Mouse (Mus musculus): ENCODE data around the gene Hcn1. TPM values are rescaled to one million over a fixed set of nuclear protein-coding genes. Genes with fewer than 3 reads are reported as not detected.

The Hcn1 gene
- polyA plus RNA-seq, 1 experiment from 2014 or later = 0.03 TPM

DNA sequence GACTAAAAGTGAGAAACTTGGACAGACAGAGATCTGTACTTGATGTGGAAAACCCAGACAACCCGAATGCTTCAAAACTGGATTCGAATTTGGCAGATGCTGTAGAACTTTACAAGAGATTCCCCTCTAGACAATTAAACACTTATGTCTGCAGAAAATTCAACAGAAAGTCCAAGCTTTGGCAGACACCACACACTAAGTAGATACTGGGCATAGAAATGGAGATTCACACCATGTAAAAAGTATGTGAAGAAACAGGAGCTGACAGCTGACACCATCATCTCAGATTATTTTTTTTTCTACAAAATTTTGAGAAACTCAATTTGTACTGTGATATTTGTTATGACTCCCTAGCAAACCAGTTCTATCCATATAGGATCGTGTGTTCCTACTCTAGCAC lies 122.0 kb downstream of the Hcn1 start:
- H3K9me3 ChIP-seq (replicated peaks; ENCODE audit: control insufficient read depth, low read length) = no peaks in the 10 kb centered on the region
- H3K27ac ChIP-seq (ENCODE audit: low read length) = no peak overlapping the region
- no peaks in the 10 kb centered on the region for H3K4me1 ChIP-seq (ENCODE audit: control insufficient read depth, insufficient read depth, low read length)
- H3K4me2 ChIP-seq (ENCODE audit: low read depth, low read length) = no peak overlapping the region
- no peak overlapping the region for H3K9ac ChIP-seq (ENCODE audit: low read length)
- H3K4me3 ChIP-seq (replicated peaks; ENCODE audit: low read length) = no peak overlapping the region
- ATAC-seq (ENCODE audit: insufficient read depth, low FRiP score) = no peak
- 78% methylated on average over 3 of the region's 3 CpGs for WGBS
- H3K27me3 ChIP-seq (ENCODE audit: control insufficient read depth, insufficient read depth, low read length) = no peaks in the 10 kb centered on the region
- no peaks in the 10 kb centered on the region for H3K36me3 ChIP-seq (ENCODE audit: control insufficient read depth, insufficient read depth, low read length)

DNA sequence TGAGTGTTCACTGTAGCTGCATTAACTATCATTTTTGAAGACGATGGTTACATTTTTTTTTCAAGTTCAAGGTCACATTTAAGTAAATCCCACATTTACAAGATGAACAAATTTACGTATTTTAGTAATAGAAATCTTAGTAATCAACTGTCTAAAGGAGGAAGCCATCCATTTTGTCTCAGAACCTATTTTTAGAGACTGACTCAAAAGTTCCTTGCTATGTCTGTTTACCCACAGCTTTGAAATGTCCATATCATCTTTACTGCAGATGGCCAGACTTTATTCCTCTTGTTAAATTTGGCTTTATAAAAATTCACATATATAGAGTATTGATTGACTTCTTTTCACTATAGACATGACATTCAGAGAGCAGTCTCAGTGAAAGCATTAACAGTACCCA lies 126.3 kb downstream of the Hcn1 start:
- no peaks in the 10 kb centered on the region for H3K27me3 ChIP-seq (ENCODE audit: control insufficient read depth, insufficient read depth, low read length)
- no peak for ATAC-seq (ENCODE audit: insufficient read depth, low FRiP score)
- H3K36me3 ChIP-seq (ENCODE audit: control insufficient read depth, insufficient read depth, low read length) = no peaks in the 10 kb centered on the region
- H3K27ac ChIP-seq (ENCODE audit: low read length) = no peak overlapping the region
- H3K9ac ChIP-seq (ENCODE audit: low read length) = no peak overlapping the region
- no peak overlapping the region for H3K4me2 ChIP-seq (ENCODE audit: low read depth, low read length)
- H3K4me1 ChIP-seq (ENCODE audit: control insufficient read depth, insufficient read depth, low read length) = no peaks in the 10 kb centered on the region
- no peaks in the 10 kb centered on the region for H3K9me3 ChIP-seq (replicated peaks; ENCODE audit: control insufficient read depth, low read length)
- WGBS = 59% methylated on average over 2 of the region's 2 CpGs
- no peak overlapping the region for H3K4me3 ChIP-seq (replicated peaks; ENCODE audit: low read length)

GRCm38 (mm10) chr13:117732738-117733137 lies 130.6 kb downstream of the Hcn1 start:
- Histone ChIP-seq H3K4me3 (replicated peaks; ENCODE audit: low read length) (no peak overlapping the region), H3K9ac (ENCODE audit: low read length) (no peak overlapping the region), H3K27me3 (ENCODE audit: control insufficient read depth, insufficient read depth, low read length) (no peaks in the 10 kb centered on the region), H3K4me1 (ENCODE audit: control insufficient read depth, insufficient read depth, low read length) (no peaks in the 10 kb centered on the region), H3K36me3 (ENCODE audit: control insufficient read depth, insufficient read depth, low read length) (no peaks in the 10 kb centered on the region), H3K9me3 (replicated peaks; ENCODE audit: control insufficient read depth, low read length) (no peaks in the 10 kb centered on the region), H3K27ac (ENCODE audit: low read length) (no peak overlapping the region), H3K4me2 (ENCODE audit: low read depth, low read length) (no peak overlapping the region)
- ATAC-seq (ENCODE audit: insufficient read depth, low FRiP score) = no peak

DNA sequence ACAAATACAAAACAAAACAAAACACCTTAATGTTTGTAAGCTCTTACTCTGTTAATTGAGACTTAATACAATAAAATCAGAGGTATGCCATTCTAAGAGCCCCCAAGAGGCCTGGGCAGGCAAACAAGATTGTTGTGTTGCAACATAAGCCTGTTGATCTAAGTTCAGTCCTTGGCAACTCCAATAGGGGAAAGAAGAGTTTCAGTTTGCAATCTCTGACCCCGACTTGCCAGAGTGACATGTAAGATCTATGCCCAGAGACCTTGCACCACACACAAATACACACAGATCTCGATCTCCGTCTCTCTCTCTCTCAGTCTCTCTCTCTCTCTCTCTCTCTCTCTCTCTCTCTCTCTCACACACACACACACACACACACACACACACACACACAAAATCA lies 142.3 kb downstream of the Hcn1 start:
- 71% methylated on average over 3 of the region's 3 CpGs for WGBS
- no peaks in the 10 kb centered on the region for H3K9me3 ChIP-seq (replicated peaks; ENCODE audit: control insufficient read depth, low read length)
- H3K4me1 ChIP-seq (ENCODE audit: control insufficient read depth, insufficient read depth, low read length) = no peaks in the 10 kb centered on the region
- no peaks in the 10 kb centered on the region for H3K27me3 ChIP-seq (ENCODE audit: control insufficient read depth, insufficient read depth, low read length)
- no peak overlapping the region for H3K4me3 ChIP-seq (replicated peaks; ENCODE audit: low read length)
- no peak overlapping the region for H3K9ac ChIP-seq (ENCODE audit: low read length)
- H3K36me3 ChIP-seq (ENCODE audit: control insufficient read depth, insufficient read depth, low read length) = no peaks in the 10 kb centered on the region
- no peak overlapping the region for H3K4me2 ChIP-seq (ENCODE audit: low read depth, low read length)
- H3K27ac ChIP-seq (ENCODE audit: low read length) = no peak overlapping the region
- no peak for ATAC-seq (ENCODE audit: insufficient read depth, low FRiP score)

GRCm38 (mm10) chr13:117745173-117745572 lies 143.1 kb downstream of the Hcn1 start:
- Histone ChIP-seq H3K27ac (ENCODE audit: low read length) (no peak overlapping the region), H3K9ac (ENCODE audit: low read length) (no peak overlapping the region), H3K4me1 (ENCODE audit: control insufficient read depth, insufficient read depth, low read length) (no peaks in the 10 kb centered on the region), H3K4me3 (replicated peaks; ENCODE audit: low read length) (no peak overlapping the region), H3K4me2 (ENCODE audit: low read depth, low read length) (no peak overlapping the region), H3K36me3 (ENCODE audit: control insufficient read depth, insufficient read depth, low read length) (no peaks in the 10 kb centered on the region), H3K27me3 (ENCODE audit: control insufficient read depth, insufficient read depth, low read length) (no peaks in the 10 kb centered on the region), H3K9me3 (replicated peaks; ENCODE audit: control insufficient read depth, low read length) (no peaks in the 10 kb centered on the region)
- 85% methylated on average over 2 of the region's 3 CpGs for WGBS
- ATAC-seq (ENCODE audit: insufficient read depth, low FRiP score) = no peak

DNA sequence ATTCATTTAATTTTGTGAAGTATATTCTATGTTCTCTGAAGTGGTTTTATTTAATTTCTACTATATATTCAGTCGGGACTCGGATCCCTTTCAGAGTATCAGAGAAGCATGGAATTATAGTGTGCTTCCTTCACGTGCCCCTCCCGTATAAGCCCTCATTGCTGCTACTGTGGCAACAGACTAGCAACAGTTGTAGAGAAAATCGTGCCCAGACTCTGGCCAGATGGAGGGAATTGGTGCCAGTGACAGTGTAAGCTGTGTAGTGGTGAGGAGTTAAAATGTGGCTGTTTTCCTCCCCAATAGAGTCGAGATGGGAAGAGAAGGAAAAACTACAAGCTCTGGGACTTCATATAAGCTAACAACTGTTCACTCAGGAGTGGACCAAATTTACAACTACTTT lies 163.4 kb downstream of the Hcn1 start:
- Histone ChIP-seq H3K27me3 (ENCODE audit: control insufficient read depth, insufficient read depth, low read length) (no peaks in the 10 kb centered on the region), H3K4me1 (ENCODE audit: control insufficient read depth, insufficient read depth, low read length) (no peaks in the 10 kb centered on the region), H3K9ac (ENCODE audit: low read length) (no peak overlapping the region), H3K36me3 (ENCODE audit: control insufficient read depth, insufficient read depth, low read length) (no peaks in the 10 kb centered on the region), H3K9me3 (replicated peaks; ENCODE audit: control insufficient read depth, low read length) (no peaks in the 10 kb centered on the region), H3K4me2 (ENCODE audit: low read depth, low read length) (no peak overlapping the region), H3K4me3 (replicated peaks; ENCODE audit: low read length) (no peak overlapping the region), H3K27ac (ENCODE audit: low read length) (no peak overlapping the region)
- 75% methylated on average over 6 of the region's 6 CpGs for whole genome bisulfite sequencing
- ATAC-seq (ENCODE audit: insufficient read depth, low FRiP score) = no peak

GRCm38 (mm10) chr13:117785376-117785775 lies 183.3 kb downstream of the Hcn1 start:
- no peaks in the 10 kb centered on the region for H3K9me3 ChIP-seq (replicated peaks; ENCODE audit: control insufficient read depth, low read length)
- H3K4me1 ChIP-seq (ENCODE audit: control insufficient read depth, insufficient read depth, low read length) = no peaks in the 10 kb centered on the region
- no peaks in the 10 kb centered on the region for H3K27me3 ChIP-seq (ENCODE audit: control insufficient read depth, insufficient read depth, low read length)
- H3K9ac ChIP-seq (ENCODE audit: low read length) = no peak overlapping the region
- no peak overlapping the region for H3K4me2 ChIP-seq (ENCODE audit: low read depth, low read length)
- WGBS = 87% methylated on average over 2 of the region's 2 CpGs
- no peak overlapping the region for H3K4me3 ChIP-seq (replicated peaks; ENCODE audit: low read length)
- H3K36me3 ChIP-seq (ENCODE audit: control insufficient read depth, insufficient read depth, low read length) = no peaks in the 10 kb centered on the region
- no peak overlapping the region for H3K27ac ChIP-seq (ENCODE audit: low read length)
- no peak for ATAC-seq (ENCODE audit: insufficient read depth, low FRiP score)

- 53% methylated on average over 1 of the region's 1 CpGs for WGBS
- no peaks in the 10 kb centered on the region for H3K36me3 ChIP-seq (ENCODE audit: control insufficient read depth, insufficient read depth, low read length)
Observed at GRCm38 (mm10) chr13:117792861-117793260, 190.7 kb downstream of the Hcn1 start.

GRCm38 (mm10) chr13:117801061-117801460 lies 198.9 kb downstream of the Hcn1 start:
- H3K9ac ChIP-seq (ENCODE audit: low read length) = no peak overlapping the region
- no peaks in the 10 kb centered on the region for H3K36me3 ChIP-seq (ENCODE audit: control insufficient read depth, insufficient read depth, low read length)
- H3K27ac ChIP-seq (ENCODE audit: low read length) = no peak overlapping the region
- no peaks in the 10 kb centered on the region for H3K27me3 ChIP-seq (ENCODE audit: control insufficient read depth, insufficient read depth, low read length)
- H3K4me3 ChIP-seq (replicated peaks; ENCODE audit: low read length) = no peak overlapping the region
- no peaks in the 10 kb centered on the region for H3K4me1 ChIP-seq (ENCODE audit: control insufficient read depth, insufficient read depth, low read length)
- no peak overlapping the region for H3K4me2 ChIP-seq (ENCODE audit: low read depth, low read length)
- no peaks in the 10 kb centered on the region for H3K9me3 ChIP-seq (replicated peaks; ENCODE audit: control insufficient read depth, low read length)
- ATAC-seq (ENCODE audit: insufficient read depth, low FRiP score) = no peak

More at GRCm38 (mm10) chr13:117792861-117793260, 190.7 kb downstream of the Hcn1 start:
- ATAC-seq (ENCODE audit: insufficient read depth, low FRiP score) = no peak
- H3K27me3 ChIP-seq (ENCODE audit: control insufficient read depth, insufficient read depth, low read length) = no peaks in the 10 kb centered on the region
- no peaks in the 10 kb centered on the region for H3K9me3 ChIP-seq (replicated peaks; ENCODE audit: control insufficient read depth, low read length)
- no peak overlapping the region for H3K27ac ChIP-seq (ENCODE audit: low read length)
- no peak overlapping the region for H3K9ac ChIP-seq (ENCODE audit: low read length)
- no peak overlapping the region for H3K4me2 ChIP-seq (ENCODE audit: low read depth, low read length)
- no peak overlapping the region for H3K4me3 ChIP-seq (replicated peaks; ENCODE audit: low read length)
- H3K4me1 ChIP-seq (ENCODE audit: control insufficient read depth, insufficient read depth, low read length) = no peaks in the 10 kb centered on the region

- Histone ChIP-seq H3K36me3 (ENCODE audit: control insufficient read depth, insufficient read depth, low read length) (no peaks in the 10 kb centered on the region), H3K4me1 (ENCODE audit: control insufficient read depth, insufficient read depth, low read length) (no peaks in the 10 kb centered on the region), H3K27me3 (ENCODE audit: control insufficient read depth, insufficient read depth, low read length) (no peaks in the 10 kb centered on the region), H3K9me3 (replicated peaks; ENCODE audit: control insufficient read depth, low read length) (no peaks in the 10 kb centered on the region), H3K4me2 (ENCODE audit: low read depth, low read length) (no peak overlapping the region), H3K4me3 (replicated peaks; ENCODE audit: low read length) (no peak overlapping the region), H3K9ac (ENCODE audit: low read length) (no peak overlapping the region), H3K27ac (ENCODE audit: low read length) (no peak overlapping the region)
- no peak for ATAC-seq (ENCODE audit: insufficient read depth, low FRiP score)
- WGBS = 60% methylated on average over 5 of the region's 5 CpGs
Observed at GRCm38 (mm10) chr13:117827628-117828027, 225.5 kb downstream of the Hcn1 start.

Measured in stomach, embryonic 16.5 days (tissue).